Mouse (Mus musculus): Measurements from ENCODE around the gene Nek2. TPM values are rescaled to one million over a fixed set of nuclear protein-coding genes. Genes with fewer than 3 reads are reported as not detected.

The Nek2 gene
- total RNA-seq (2021) (1 to 10 TPM; 1.7 to 2.2 TPM), polyA plus RNA-seq (2012; rRNA removed) (0.98 and 1.1 TPM in 2 replicates)
- long read RNA-seq, partial matches to known transcripts, result 0 of 2 reads
- long read RNA-seq, other reads (novel, unspliced or antisense), result 2 of 2 reads

GRCm38 (mm10) chr1:191821326-191822091 lies at the start of gene Nek2:
Nek2 (plus strand) TSS chr1:191821444.
- peak; percentile 96 for DNase-seq

- peak; percentile 24 for DNase-seq
Measured at GRCm38 (mm10) chr1:191774106-191774505, 47.1 kb upstream of the Nek2 start.

- no peak for DNase-seq
Measured at GRCm38 (mm10) chr1:191775116-191775515, 46.1 kb upstream of the Nek2 start.

GRCm38 (mm10) chr1:191777521-191777920 lies 43.7 kb upstream of the Nek2 start:
- no peak for DNase-seq

- DNase-seq, result no peak
Measured at GRCm38 (mm10) chr1:191780470-191780869, 40.8 kb upstream of the Nek2 start.

GRCm38 (mm10) chr1:191785108-191785507 lies 36.1 kb upstream of the Nek2 start:
- no peak for DNase-seq

- no peak for DNase-seq
Measured at GRCm38 (mm10) chr1:191786255-191786654, 35.0 kb upstream of the Nek2 start.

GRCm38 (mm10) chr1:191787379-191787778 lies 33.9 kb upstream of the Nek2 start:
- no peak for DNase-seq

- peak; percentile 60 for DNase-seq
Measured at GRCm38 (mm10) chr1:191792991-191793390, 28.3 kb upstream of the Nek2 start.

- no peak for DNase-seq
Measured at GRCm38 (mm10) chr1:191793888-191794532, 27.2 kb upstream of the Nek2 start.

- DNase-seq, result no peak
Measured at GRCm38 (mm10) chr1:191796238-191796896, 24.9 kb upstream of the Nek2 start.

GRCm38 (mm10) chr1:191802093-191802819 lies 19.0 kb upstream of the Nek2 start:
- no peak for DNase-seq

GRCm38 (mm10) chr1:191802820-191803655 lies 18.2 kb upstream of the Nek2 start:
- peak; percentile 26 for DNase-seq

- no peak for DNase-seq
Measured at GRCm38 (mm10) chr1:191804747-191805146, 16.5 kb upstream of the Nek2 start.

GRCm38 (mm10) chr1:191805788-191806187 lies 15.5 kb upstream of the Nek2 start:
- no peak for DNase-seq

- DNase-seq, result no peak
Measured at GRCm38 (mm10) chr1:191806740-191807139, 14.5 kb upstream of the Nek2 start.

- no peak for DNase-seq
Measured at GRCm38 (mm10) chr1:191807979-191808378, 13.3 kb upstream of the Nek2 start.

- peak; percentile 42 for DNase-seq
Measured at GRCm38 (mm10) chr1:191808688-191809223, 12.5 kb upstream of the Nek2 start.

GRCm38 (mm10) chr1:191811774-191812173 lies 9.5 kb upstream of the Nek2 start:
- no peak for DNase-seq

- DNase-seq, result no peak
Measured at GRCm38 (mm10) chr1:191812949-191813691, 8.1 kb upstream of the Nek2 start.

All from adrenal gland, adult 2 months (tissue).